Mouse (Mus musculus) liver, postnatal 0 days (tissue): Measurements from ENCODE around the gene Nppa. TPM values are rescaled to one million over a fixed set of nuclear protein-coding genes. Genes with fewer than 3 reads are reported as not detected.
A peak's percentile ranks its signal among the peaks of the same experiment; 100 is the strongest.
"Not testable (repeated sequence)": the region's sequence is repeated elsewhere in the genome, so short reads cannot be mapped to it uniquely, and the experiment has no call there.

Source experiments
- ATAC-seq: fragments of 200-750 bp; cut with Nextera tagmentation; 2 replicates; pipeline ENCODE4 v1.8.0; 2017; ENCODE audit warnings: mild to moderate bottlenecking, moderate library complexity
- DNase-seq: peaks from one replicate; pipeline ENCODE4 v3.0.0-alpha.2; 2016
- H3K27ac ChIP-seq: fragments of 300-500 bp; sonication (generic); 2 replicates; pipeline ENCODE4 v1.5.1; 2014; ENCODE audit warnings: antibody characterized with exemption, moderate library complexity, mild to moderate bottlenecking, low read depth
- H3K27me3 ChIP-seq: fragments of 300-500 bp; sonication (generic); 2 replicates; pipeline ENCODE4 v1.6.1; 2014; ENCODE audit warnings: low read length, control low read depth, mixed read lengths; ENCODE audit not compliant: insufficient read depth
- H3K36me3 ChIP-seq: fragments of 300-500 bp; sonication (generic); replicated peaks from 2 replicates; pipeline ENCODE4 v1.6.1; 2014; ENCODE audit warnings: mild to moderate bottlenecking, control low read depth, low read length, moderate library complexity, mixed read lengths; ENCODE audit not compliant: insufficient read depth
- H3K4me1 ChIP-seq: fragments of 300-500 bp; sonication (generic); 2 replicates; pipeline ENCODE4 v1.6.1; 2014; ENCODE audit warnings: antibody characterized with exemption, mild to moderate bottlenecking, control low read depth; ENCODE audit not compliant: insufficient read depth
- H3K4me2 ChIP-seq: fragments of 300-500 bp; sonication (generic); 2 replicates; pipeline ENCODE4 v1.6.1; 2014; ENCODE audit warnings: low read depth, mild to moderate bottlenecking, low read length, moderate library complexity, mixed read lengths
- H3K4me3 ChIP-seq: fragments of 300-500 bp; sonication (generic); 2 replicates; pipeline ENCODE4 v1.5.1; 2014; ENCODE audit warnings: low read depth, low read length
- H3K9ac ChIP-seq: fragments of 300-500 bp; sonication (generic); replicated peaks from 2 replicates; pipeline ENCODE4 v1.6.1; 2014; ENCODE audit warnings: mild to moderate bottlenecking, moderate library complexity
- H3K9me3 ChIP-seq: fragments of 300-500 bp; sonication (generic); 2 replicates; pipeline ENCODE4 v1.6.1; 2016; ENCODE audit warnings: mild to moderate bottlenecking, control low read depth, low read length, mixed read lengths
- CTCF ChIP-seq: sonication (generic); IDR thresholded peaks from 2 replicates; pipeline ENCODE4 v1.5.1; 2016; ENCODE audit warnings: antibody characterized with exemption, low read depth
- EP300 ChIP-seq: IDR thresholded peaks from 2 replicates; pipeline ENCODE4 v1.6.1; 2016; ENCODE audit warnings: antibody characterized with exemption, low read depth, mild to moderate bottlenecking
- WGBS: fragments of 180-500 bp; shearing (Covaris S2); extraction: QIAGEN DNeasy Blood & Tissue Kit; methylation state at CpG from one replicate; pipeline ENCODE4 v1.1.7; 2014; ENCODE audit not compliant: insufficient replicate concordance; 5-methylcytosine and 5-hydroxymethylcytosine counted together
- polyA plus RNA-seq: library from polyadenylated mRNA; unstranded; fragments of >200 nt; fragmentation: Nextera tagmentation; extraction: Ambion mirVana; gene quantifications from 2 replicates; pipeline ENCODE4 v1.2.1, GENCODE M21; 2015

The Nppa gene
- polyA plus RNA-seq, 1 experiment from 2014 or later: 0.13 TPM

DNA sequence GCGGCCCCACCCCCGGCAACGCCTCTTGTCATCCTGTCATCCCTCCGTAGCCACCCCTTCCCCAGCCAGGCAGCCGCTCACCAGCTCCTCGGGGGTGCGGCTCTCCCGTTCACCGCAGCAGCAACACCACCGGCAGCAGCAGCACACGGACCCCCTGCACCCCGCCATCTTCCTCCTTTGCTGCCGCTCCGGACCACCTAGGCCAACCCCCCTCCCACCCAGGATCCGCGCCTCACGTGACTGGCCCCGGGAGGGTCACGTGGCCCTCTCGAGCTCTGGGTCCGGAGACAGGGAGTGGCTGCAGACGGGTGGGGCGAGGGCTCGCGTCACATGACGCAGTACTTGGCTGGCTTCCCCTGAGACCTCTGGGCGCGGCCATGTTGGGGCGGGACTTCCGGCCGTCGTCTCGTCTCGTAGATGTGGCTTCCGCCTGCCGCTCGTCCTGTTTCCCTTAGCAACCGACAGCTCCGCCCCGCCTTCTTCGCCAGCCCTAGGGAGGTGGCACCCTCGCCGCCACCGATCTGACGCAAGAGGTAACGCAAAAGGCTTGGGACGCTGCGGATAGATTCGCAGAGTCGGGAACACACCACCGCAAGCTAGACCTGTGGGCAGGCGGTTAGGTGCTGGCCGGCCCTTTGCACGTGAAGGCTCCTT, 38.2 kb downstream of the Nppa start, which contains the start of the genes Clcn6 and Mthfr:
Gene Clcn6, minus strand, starts transcription at position 222 of the 654 bp plus-strand sequence.
Gene Mthfr, plus strand, starts transcription at position 478 of the 654 bp plus-strand sequence.
- peak within 1 kb of the TSS; percentile 81 for H3K9ac ChIP-seq
- ATAC-seq: peak; percentile 95
- H3K4me2 ChIP-seq: peak within 1 kb of the TSS; percentile 95
- H3K4me3 ChIP-seq: peak within 1 kb of the TSS; percentile 73
- H3K4me1 ChIP-seq: peaks cover 45% of the 10 kb centered on the region
- under 1% methylated on average over 50 of the region's 54 CpGs for WGBS
- H3K27me3 ChIP-seq: no peaks in the 10 kb centered on the region
- H3K27ac ChIP-seq: peak within 1 kb of the TSS; percentile 90
- no peaks in the 10 kb centered on the region for H3K9me3 ChIP-seq
- DNase-seq: peak; percentile 100
- H3K36me3 ChIP-seq: 0 out of 2 replicates have a peak, but pooled peaks cover 2% of the 10 kb centered on the region
- no peak; the same call in 1 of the 2 replicates for TF ChIP-seq CTCF
- TF ChIP-seq EP300: no peak

DNA sequence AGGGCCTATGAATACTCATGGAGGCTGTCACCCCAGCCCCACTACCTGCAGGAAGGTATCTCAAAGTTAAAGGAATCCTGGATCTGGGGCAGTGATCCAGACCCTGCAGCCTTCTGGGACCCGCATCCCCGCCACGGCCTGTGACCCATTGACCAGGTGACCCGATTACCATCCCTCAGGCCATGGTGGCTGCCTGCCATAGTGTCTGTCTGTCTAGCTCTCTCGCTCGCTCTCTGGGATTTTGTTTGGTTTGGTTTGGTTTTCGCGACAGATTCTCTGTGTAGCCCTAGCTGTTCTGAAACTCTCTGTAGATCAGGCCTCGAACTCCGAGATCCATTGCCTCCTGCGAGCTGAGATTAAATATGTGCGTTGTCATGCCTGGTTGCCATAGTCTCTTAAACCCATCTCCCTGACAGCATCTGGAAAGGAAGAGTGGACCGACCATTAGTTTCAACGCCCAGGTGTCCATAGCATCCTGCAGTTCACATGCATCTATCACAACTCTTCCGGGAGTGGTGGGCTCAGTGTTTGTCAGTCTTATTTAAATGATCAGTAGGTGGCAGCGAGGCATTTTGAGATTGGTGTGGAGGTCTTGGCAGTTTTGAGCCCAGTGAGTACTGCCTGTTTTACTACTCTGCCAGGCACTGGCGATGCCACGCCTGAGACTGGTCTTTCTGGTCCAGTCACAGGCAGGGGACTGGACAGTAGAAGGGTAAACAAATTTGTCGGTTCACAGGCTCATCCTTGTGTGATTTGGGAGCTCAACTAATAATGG, 38.9 kb downstream of the Nppa start:
- H3K9ac ChIP-seq: peak overlapping the region; percentile 81
- 15% methylated on average over 19 of the region's 19 CpGs for WGBS

GRCm38 (mm10) chr4:148040029-148040830, 39.7 kb downstream of the Nppa start:
- H3K9ac ChIP-seq: peak overlapping the region; percentile 81
- no peak for ATAC-seq
- H3K36me3 ChIP-seq: peaks cover 12% of the 10 kb centered on the region
- H3K4me1 ChIP-seq: peaks cover 54% of the 10 kb centered on the region
- H3K4me3 ChIP-seq: peak overlapping the region; percentile 73
- WGBS: 65% methylated on average over 15 of the region's 15 CpGs
- peak overlapping the region; percentile 95 for H3K4me2 ChIP-seq
- H3K27ac ChIP-seq: peak overlapping the region; percentile 90
- DNase-seq: no peak
- H3K9me3 ChIP-seq: no peaks in the 10 kb centered on the region
- TF ChIP-seq CTCF: no peak
- no peak for TF ChIP-seq EP300
- no peaks in the 10 kb centered on the region for H3K27me3 ChIP-seq

More for the DNA sequence above, 38.9 kb downstream of the Nppa start:
- TF ChIP-seq CTCF (no peak), EP300 (0 out of 2 replicates have a peak, but pooled peaks have one; percentile 33)
- H3K36me3 ChIP-seq: peaks cover 8% of the 10 kb centered on the region
- H3K4me3 ChIP-seq: peak overlapping the region; percentile 73
- DNase-seq (no peak), ATAC-seq (peak; percentile 11)
- H3K27me3 ChIP-seq: no peaks in the 10 kb centered on the region
- H3K4me2 ChIP-seq: peak overlapping the region; percentile 95
- H3K9me3 ChIP-seq: no peaks in the 10 kb centered on the region
- peaks cover 50% of the 10 kb centered on the region for H3K4me1 ChIP-seq
- peak overlapping the region; percentile 90 for H3K27ac ChIP-seq

GRCm38 (mm10) chr4:148040933-148041610, 40.5 kb downstream of the Nppa start:
- ATAC-seq: no peak
- Histone ChIP-seq H3K27me3 (no peaks in the 10 kb centered on the region), H3K4me3 (peak overlapping the region; percentile 73), H3K4me1 (peaks cover 57% of the 10 kb centered on the region), H3K27ac (peak overlapping the region; percentile 90), H3K36me3 (peaks cover 15% of the 10 kb centered on the region), H3K9me3 (no peaks in the 10 kb centered on the region), H3K9ac (peak overlapping the region; percentile 81), H3K4me2 (peak overlapping the region; percentile 95)
- TF ChIP-seq CTCF (no peak), EP300 (no peak)
- DNase-seq: peak; percentile 73
- WGBS: 10% methylated on average over 19 of the region's 19 CpGs

DNA sequence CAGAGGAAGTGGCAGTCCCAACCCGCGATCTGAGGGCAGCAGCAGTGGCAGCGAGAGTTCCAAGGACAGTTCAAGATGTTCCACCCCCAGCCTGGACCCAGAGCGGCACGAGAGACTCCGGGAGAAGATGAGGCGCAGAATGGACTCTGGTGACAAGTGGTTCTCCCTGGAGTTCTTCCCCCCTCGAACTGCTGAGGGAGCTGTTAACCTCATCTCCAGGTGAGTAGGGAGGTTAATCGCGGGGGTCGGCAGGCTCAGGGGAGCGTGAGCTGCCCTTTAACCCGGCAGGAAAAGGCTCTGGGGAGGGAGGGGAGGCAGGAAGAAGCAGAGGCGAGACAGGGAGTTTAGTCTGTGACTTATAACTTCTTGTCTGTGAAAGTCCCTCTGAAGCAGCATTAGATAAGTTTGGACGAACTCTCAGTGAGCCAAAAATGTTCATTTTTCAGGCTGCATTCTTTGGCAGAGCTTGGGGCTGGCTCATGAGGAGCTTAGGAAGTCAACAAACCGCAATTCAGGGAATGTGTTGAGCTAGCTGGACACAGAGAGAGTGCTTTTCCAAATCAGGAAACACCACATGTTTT, 41.2 kb downstream of the Nppa start:
- no peaks in the 10 kb centered on the region for H3K9me3 ChIP-seq
- no peak for ATAC-seq
- peak overlapping the region; percentile 81 for H3K9ac ChIP-seq
- WGBS: 16% methylated on average over 16 of the region's 16 CpGs
- peaks cover 16% of the 10 kb centered on the region for H3K36me3 ChIP-seq
- H3K4me3 ChIP-seq: peak overlapping the region; percentile 73
- TF ChIP-seq CTCF: no peak
- TF ChIP-seq EP300: no peak
- no peaks in the 10 kb centered on the region for H3K27me3 ChIP-seq
- DNase-seq: no peak
- H3K27ac ChIP-seq: peak overlapping the region; percentile 90
- peaks cover 62% of the 10 kb centered on the region for H3K4me1 ChIP-seq
- peak overlapping the region; percentile 95 for H3K4me2 ChIP-seq

DNA sequence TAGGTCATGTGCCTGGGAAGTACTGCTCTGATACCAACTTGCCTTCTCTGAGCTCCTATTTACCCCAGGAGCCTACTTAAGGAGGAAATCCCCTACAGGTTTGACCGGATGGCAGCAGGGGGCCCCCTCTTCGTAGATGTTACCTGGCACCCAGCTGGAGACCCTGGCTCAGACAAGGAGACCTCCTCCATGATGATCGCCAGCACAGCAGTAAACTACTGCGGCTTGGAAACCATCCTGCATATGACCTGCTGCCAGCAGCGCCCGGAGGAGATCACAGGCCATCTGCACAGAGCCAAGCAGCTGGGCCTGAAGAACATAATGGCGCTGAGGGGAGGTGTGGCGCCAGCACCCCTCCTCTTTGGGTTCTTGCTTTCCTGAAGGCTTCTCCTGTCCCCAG, 42.8 kb downstream of the Nppa start:
- H3K4me3 ChIP-seq, H3K27me3 ChIP-seq, H3K9me3 ChIP-seq, H3K4me2 ChIP-seq, H3K27ac ChIP-seq, DNase-seq, H3K9ac ChIP-seq, ATAC-seq: not testable (repeated sequence)
- 90% methylated on average over 6 of the region's 8 CpGs for WGBS
- Histone ChIP-seq H3K4me1 (peaks cover 54% of the 10 kb centered on the region), H3K36me3 (peaks cover 16% of the 10 kb centered on the region)
